Mouse (Mus musculus): ENCODE data around the gene Poll.

DNA sequence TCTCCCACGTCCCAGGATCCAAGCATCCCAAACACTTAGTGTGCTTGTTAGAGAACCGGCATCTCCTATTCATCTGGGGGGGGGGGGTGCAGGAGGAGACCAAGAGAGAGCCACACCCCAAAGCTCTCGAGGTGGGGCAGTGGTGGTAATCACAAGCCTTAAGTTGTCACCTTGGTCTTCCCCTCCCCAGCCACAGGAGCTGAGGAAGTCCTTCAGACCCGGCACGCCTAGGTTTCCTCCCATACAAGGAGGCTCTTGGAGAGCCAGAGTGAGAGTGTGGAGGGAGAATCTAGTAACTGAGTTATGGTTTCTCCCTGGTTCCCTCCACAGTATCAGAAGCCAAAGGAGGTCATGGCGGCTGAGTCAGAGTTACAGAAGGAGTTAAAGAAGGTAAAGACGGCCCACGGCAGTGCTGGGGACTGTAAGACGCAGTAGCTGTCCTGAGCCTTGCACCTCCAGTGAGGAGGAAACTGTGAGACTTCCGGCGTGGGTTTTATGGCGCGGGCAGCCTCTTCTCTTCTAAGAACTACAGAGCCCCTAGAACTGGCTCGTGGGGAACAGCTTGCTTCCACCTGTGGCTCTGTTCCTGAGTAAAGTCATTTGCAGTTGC lies 16.9 kb upstream of the Poll start:
- TF ChIP-seq CTCF (IDR thresholded peaks at IDR 0.05; ENCODE audit: borderline replicate concordance, insufficient read depth, low read depth, low read length) (no peak), POLR2A (IDR thresholded peaks at IDR 0.05; ENCODE audit: borderline replicate concordance, insufficient read depth, low read length) (no peak)
